Mouse (Mus musculus): ENCODE measurements around the gene Pth2. TPM values are rescaled to one million over a fixed set of nuclear protein-coding genes. Genes with fewer than 3 reads are reported as not detected.
A peak's percentile ranks its signal among the peaks of the same experiment; 100 is the strongest.
"Not testable (repeated sequence)": the region's sequence is repeated elsewhere in the genome, so short reads cannot be mapped to it uniquely, and the experiment has no call there.

Pth2 gene
- polyA plus RNA-seq, 1 experiment = not detected

DNA sequence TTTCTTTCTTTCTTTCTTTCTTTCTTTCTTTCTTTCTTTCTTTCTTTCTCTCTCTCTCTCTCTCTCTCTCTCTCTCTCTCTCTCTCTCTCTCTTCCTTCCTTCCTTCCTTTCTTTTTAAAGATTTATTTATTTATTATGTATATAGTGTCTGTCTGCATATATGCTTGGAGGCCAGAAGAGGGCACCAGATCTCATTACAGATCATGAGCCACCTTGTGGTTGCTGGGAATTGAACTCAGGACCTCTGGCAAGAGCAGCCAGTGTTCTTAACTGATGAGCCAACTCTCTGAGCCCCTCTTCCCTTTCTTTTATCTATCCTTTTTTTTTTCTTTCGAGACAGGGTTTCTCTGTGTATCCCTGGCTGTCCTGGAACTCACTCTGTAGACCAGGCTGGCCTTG, 7.0 kb upstream of the Pth2 start:
- not testable (repeated sequence) for DNase-seq (ENCODE audit: low read depth)

DNA sequence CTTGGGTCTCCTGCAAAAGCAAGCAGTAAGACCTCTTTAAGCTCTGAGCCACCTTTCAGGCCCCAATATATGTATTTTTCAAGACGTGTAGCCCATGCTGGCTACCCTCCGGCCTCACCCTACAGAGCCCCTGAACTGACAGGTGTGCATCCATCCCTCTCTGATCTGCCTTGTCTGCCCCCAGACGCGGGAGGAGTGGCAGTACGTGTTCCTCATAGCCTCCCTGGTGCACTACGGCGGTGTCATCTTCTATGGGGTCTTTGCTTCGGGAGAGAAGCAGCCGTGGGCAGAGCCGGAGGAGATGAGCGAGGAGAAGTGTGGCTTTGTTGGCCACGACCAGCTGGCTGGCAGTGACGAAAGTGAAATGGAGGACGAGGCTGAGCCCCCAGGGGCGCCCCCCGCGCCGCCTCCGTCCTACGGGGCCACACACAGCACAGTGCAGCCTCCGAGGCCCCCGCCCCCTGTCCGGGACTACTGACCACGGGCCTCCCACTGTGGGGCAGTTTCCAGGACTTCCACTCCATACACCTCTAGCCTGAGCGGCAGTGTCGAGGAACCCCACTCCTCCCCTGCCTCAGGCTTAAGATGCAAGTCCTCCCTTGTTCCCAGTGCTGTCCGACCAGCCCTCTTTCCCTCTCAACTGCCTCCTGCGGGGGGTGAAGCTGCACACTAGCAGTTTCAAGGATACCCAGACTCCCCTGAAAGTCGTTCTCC, 6.1 kb upstream of the Pth2 start:
- DNase-seq (ENCODE audit: low read depth) = no peak

DNA sequence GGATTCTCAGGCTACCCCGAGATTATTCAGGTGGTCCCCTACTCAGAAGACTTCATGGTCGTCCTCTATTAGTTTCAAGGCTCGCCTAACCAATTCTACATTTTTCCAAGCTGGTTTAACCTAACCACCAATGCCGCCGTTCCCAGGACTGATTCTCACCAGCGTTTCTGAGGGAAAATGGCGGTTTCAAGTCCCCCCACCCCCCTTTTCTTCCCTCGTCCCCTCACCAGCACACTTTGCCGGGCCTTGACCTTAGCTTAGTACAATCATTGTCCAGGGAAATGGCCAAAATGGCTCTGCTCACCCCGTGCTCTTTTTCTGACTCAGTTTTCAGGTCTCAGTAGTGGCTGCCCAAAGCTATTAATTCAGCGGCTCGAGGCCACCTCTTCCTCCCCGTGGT, 5.4 kb upstream of the Pth2 start:
- DNase-seq (ENCODE audit: low read depth) = no peak

DNA sequence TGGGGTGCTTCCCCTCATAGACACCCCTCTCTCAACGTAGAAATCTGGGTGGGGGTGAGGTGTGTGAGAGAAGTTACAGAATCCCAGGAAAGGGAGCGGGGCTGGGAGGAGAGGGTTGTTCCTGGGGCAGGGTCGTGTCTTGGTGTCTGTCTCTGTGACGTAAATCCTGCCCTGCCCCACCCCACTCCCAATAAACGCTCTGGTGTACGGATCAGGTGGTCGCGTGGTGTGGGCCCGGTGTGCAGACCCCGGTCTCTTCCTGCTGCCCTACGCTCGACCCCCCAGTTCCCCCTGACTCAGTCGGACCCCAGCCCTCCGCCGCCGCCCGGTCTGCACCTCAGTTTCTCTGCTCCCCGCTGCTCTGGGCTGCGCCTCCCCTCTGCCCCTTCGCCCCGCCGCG, 4.9 kb upstream of the Pth2 start:
- no peak for DNase-seq (ENCODE audit: low read depth)

DNA sequence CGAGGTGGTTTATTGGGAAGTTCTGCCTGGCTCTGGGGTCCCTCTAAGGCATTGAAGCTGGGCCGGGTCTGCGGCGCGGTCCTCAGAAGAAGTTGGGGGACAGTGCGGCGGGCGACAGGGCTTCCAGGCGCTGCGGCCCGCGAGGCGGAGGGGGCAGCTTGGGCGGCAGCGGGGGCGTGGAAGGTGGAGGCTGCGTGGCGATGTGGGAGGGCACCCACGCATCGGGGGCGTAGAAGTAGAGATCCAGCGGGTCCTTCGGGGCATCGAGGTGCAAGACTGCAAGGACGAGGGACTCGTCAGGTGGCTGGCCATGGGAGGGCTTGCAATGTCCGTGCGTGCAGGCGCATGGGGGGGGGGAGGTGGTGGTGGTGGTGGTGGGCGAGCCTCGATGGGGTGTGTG, 4.4 kb upstream of the Pth2 start:
- DNase-seq (ENCODE audit: low read depth) = no peak

DNA sequence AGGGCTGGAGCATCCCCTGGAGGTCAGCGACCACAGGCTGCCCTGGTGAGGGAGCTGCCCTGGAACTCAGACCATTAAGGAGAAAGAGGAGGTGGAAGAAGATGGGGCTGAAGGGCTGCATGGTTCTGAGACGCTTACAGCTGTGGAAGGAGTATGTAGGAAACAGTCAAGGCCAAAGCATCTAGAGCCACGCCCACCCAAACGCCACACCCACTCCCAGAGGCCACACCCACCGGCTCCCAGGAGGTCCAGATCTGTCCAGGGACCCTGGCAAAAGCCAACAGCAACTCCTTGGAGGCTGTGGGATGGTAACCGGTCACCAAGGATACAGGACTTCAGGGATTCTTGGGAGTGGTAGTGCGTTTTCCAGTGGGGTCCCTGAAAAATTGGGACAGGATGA, 2.2 kb upstream of the Pth2 start:
- DNase-seq (ENCODE audit: low read depth) = no peak

DNA sequence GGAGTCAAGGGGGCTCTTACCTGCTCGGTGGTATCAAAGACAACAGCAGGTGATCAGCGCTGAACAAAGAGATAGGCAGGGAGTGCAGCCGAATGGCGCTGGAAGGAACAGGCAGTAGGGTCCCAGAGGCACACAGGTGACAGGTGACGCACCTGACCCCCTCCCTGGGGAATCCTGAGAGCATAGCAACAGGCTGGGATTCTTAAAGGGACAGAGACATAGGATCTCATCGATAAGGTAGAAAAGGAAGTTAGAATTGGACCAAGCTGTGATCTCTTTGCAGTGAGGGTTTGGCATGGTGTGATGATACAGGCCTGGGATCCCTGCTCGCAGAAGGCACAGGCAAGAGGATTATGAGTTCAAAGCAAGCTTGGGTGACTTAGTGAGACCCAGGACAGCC, 1.3 kb upstream of the Pth2 start, which contains the start of gene Gfy:
Gene Gfy (minus strand): TSS at position 101 of the 400 bp plus-strand sequence.
- DNase-seq (ENCODE audit: low read depth) = no peak

DNA sequence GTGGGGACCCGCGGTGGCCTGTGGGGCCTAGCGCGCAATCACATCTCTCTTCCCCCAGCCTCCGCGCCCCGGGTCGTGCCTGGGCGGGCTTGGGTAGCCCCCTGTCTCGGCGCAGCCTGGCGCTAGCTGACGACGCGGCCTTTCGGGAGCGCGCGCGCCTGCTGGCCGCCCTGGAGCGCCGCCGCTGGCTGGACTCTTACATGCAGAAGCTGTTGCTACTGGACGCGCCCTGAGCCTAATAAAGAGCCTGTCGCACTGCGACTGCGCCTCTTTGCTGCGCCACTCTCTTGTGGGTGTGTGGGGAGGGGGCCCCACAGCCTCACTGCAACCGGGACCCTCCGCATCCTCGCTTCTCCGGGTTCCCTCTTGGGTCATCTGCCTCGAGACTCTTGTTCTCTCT, 745 bp downstream of the Pth2 start:
- DNase-seq (ENCODE audit: low read depth) = no peak

DNA sequence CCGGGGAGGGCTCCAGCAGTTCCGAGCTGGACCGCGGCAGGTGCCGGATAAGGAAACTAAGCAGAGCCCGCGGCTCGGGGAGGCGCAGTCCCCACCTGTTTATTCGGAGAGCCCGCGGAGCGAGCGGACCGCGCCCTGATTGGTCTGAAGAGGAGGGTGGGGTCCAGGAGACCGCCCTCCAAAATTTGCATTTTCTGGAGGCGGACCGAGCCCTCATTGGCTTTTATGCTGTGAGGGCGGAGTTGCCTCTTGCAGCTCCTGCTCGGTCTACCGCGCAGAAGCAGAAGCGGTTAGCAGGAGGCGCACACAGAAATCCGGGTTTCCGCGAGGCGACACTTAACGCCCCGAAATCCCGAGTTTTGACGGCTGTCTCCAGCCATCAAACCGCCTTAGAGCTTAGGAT, 1.4 kb downstream of the Pth2 start:
- DNase-seq (ENCODE audit: low read depth) = peak; percentile 45

DNA sequence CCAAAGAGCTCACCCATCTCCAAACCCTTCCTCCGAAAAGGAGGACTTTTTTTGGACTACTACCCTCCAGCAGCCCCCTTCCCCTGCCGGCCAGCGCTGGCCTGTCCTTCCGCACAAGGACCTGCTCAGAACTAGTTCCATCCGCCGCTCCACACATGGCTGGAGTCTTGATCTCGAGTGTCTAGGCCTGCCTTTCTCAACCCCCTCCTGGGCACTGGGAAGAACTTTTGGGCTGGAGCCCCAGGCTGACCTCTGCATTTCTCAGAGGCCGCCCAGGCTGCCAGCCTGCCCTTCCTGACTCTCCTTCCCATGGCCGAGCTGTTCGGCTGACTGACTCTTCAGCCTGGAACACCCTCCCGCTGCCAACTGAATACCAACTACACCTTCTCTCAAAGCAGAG, 1.8 kb downstream of the Pth2 start:
- DNase-seq (ENCODE audit: low read depth) = no peak

DNA sequence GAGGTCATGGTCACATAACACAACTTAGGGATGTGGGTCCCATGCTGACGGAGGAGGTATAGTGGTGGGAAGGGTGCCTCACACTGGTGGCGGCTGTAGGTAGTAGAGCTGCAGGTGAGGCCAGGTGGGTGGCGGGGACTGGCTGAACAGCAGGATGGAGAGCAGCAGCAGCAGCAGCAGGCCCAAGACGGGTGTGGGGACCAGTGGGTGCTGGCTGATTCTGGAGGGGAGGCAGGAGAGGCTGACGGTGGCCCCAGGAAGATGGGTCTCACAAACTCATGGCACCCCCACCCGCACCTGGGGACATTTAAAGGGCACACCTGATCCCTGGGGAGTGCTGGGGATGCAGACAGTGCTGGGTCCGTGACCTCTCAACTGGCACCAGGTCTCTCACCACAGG, 2.9 kb downstream of the Pth2 start:
- no peak for DNase-seq (ENCODE audit: low read depth)

DNA sequence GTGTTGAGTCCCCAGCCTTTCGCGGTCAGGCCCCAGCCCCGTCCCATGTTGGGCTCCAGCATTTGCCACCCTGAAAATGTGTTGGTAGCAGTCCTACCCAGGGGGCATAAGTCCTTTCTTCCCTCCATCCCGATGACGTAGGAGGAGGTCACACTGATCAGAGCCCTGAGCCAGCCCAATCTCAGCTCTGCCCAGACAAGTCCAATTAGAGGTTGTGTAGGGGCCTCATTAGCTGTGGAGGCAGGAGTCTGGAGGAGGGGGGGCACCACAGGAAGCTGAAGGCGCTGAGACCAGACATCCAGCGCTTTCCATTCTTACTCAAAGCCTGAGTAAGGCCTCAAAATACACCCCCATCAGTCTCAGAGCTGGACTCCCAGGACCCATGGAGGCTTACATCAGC, 5.1 kb downstream of the Pth2 start:
- no peak for DNase-seq (ENCODE audit: low read depth)

DNA sequence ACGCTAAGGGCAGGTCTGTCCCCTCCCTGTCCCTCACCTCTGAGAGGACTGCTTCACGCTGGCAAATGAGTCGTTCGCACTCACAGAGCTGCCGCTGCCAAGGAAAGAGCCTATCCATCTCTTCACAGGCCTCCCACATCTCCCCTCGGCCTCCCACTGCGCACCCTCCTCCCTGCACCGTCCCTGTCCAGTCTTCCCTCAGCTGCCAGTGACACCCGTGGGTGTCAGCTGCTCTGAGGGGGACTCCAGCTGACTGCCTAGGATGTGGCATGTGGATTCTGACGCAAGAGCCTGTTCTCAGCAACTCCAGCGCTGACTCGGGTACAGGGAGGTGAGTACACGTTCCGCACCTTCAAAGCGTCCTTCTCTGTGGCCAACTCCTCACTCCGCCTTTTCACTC, 8.8 kb downstream of the Pth2 start:
- no peak for DNase-seq (ENCODE audit: low read depth)

DNA sequence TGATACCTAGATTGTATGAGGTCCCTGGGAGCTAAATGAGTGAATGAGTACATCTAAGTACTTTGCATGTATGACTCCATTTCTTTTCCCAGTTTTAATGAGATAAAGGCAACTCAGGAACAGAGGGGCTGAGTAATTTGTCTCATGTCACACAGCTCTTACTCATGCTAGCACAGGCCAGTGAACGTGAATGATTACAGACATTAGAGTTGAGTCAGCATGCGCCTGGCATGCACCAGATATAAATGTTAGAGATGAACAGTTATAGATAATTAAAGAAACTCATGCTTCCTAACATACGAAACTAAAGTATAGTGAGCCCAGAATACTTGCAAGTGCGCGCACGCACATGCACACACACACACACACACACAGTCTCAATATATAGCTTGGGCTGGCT, 9.4 kb downstream of the Pth2 start:
- DNase-seq (ENCODE audit: low read depth) = no peak

DNA sequence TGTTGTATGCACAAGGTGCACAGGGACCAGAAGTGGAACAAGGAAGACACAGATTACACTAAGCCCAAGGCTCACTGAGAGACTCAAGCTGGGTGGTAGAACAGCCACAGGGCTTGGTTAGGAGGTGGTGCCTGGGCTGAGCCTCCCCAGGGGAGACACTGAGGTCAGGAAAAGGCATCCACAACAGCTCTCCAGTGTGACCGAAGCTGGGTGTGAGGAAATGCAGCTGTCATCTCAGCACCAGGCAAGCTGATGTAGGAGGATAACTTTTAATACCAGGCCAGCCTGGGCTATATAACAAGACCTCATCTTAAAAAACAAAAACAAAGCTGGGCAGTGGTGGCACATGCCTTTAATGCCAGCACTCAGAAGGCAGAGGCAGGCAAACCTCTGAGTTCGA, 10.4 kb downstream of the Pth2 start:
- no peak for DNase-seq (ENCODE audit: low read depth)

DNA sequence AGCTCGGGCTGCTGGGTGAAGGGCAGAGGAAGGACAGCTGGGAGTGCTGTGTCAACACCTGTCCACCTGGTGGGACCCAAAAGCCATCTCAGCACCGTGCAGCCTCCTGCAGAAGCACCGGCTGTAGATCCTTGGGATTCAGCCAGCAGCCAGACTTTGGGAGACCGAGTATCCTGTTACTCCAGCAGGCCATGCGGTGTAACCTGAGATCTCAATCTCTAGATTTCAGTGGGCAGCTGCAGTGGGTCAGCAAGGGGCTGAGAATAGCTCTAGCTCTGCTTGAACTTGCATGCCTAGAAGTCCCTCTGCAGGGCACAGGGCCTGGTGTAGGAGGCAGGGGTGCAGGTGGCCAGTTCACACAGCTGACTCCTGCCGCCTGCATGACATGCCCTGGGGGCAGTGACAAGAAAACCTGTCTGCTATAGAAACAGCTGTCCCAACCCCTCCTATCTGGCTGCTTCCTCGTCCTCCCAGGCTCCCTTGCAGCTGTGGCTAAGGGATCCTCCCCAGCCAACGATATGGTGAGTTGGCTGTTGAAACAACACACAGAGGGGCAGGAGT, 11.1 kb downstream of the Pth2 start:
- no peak for DNase-seq (ENCODE audit: low read depth)

DNA sequence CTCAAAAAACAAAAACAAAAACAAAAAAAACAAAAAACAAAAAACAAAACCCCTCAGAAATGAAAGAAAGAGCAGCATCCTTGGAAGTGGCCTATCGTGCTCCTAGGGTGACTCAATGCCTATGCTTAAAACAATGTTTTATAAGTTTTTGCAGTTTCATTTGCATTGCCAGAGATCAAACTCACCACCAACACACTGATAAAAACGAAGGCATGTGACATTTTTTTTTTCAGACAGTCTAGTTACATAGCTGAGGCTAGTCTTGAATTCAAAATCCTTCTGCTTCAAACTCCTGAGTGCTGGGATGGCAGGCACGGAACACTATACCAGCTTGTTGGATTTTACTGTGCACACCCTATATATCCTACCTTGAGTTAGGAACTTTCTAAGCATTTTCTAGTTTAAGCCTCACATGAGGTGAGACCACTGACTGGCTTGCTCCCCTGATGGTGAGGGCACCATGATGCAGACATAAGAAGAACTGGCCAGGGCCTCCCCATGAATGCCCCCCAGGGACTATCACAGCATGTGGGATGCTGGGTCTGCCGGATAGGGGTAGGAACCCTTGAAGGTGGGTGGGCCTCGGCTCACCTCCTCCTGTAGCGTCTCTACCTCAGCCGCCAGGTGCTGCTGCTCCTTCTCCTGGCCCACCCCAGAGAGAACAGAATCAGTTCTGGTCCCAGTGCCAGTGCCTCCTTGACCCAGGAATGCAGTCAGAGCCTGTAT, 12.0 kb downstream of the Pth2 start:
- no peak for DNase-seq (ENCODE audit: low read depth)

DNA sequence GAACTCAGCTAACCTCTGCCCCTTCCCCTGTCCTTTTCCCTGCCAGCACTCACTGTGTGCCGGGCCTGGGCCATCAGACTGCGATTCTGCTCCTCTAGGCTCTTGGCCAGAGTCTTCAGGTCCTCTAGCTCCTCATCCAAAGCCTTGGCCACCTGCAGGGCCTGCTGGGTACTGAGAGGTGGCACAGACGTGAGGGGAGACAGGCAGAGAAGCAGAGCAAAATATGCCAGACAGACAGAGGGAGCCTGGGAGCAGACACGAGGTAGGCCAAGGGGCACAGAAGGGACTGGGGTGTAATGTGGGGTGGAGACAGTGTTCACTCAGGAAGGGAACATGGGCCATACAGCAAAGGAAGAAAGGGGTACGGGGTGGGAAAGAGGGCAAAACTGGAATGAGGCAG, 12.6 kb downstream of the Pth2 start:
- DNase-seq (ENCODE audit: low read depth) = no peak

DNA sequence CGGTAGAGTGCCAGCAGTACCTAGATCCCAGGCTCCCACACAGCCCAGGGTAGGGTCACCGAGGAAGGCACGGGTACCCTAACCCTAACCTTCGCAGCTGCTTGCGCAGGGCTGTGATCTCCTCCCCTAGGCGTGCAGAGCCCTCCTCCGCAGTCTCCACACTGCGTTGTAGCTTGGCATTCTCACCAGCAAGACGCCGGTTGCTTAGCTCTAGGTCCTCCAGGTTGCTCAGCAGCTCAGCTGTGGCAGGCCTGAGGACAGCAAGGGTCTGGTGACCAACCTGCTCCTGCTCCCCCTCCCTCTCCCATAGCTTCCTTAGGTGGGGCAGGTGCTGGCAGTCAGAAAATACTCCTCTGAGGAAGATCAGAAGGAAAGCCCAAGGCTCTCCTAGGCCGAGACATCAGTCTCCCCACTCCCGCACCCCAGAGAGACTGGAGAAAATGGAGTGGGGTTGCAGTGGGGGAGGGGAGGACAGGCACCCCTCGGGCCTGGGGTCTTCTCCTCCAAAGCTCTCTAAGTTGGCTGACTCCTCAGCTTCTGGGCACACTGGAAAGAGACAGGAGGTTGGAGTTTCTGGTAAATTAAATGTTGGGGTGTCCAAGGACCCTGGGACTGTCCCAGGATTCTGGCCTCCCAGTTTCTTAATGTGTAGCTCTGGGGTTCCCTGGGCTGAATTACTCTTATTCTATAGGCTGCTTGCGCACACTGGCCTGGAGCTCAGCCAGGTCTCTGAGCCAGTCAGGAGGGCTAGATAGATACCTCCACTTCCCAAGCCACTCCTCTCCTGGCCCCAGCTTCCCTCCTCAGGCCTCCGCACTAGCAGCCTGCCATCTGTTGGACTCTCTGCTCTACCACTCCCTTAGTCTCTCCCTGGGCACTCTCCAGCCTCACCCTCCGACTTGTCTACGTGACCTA, 13.3 kb downstream of the Pth2 start:
- DNase-seq (ENCODE audit: low read depth) = no peak

DNA sequence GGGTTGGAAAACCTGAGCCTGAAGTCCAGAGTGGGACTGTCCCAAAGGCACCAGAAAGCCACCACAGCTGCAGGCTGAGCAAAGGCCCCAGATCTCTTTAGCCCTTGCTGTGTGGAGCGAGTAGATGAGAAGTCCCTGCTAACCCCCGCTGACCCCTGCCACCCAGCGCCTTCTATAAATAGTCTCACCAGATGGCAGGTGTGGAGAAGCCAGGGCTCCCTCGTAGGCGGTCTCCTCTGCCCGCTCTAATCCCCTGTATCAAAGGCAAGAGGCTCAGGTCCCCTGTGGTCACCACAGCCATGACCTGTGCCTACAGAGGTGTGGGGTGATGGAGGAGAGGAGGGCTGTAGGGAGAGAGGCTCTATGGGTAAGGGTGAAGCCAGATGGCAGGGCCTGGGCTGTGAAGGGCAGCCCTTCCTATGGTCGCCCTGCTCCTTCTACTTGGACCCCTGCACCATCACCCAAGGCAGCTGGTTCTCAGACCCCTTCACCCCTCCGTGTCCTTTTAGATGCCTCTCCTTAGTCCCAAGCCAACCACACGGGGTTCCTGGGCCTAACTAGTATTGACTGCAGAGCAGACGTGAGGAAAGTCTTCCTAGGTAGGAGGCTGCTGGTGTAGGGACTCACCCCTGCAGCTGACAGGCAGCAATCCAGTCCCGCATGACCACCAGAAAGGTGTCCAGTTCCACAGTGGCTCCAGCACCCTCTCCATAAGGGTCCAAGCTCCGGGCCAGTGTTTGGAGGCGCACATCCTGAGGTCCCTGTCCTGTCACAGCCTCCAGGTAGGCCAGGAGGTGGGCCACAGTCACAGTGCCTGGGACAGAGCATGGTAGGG, 14.8 kb downstream of the Pth2 start:
- DNase-seq (ENCODE audit: low read depth) = no peak

DNA sequence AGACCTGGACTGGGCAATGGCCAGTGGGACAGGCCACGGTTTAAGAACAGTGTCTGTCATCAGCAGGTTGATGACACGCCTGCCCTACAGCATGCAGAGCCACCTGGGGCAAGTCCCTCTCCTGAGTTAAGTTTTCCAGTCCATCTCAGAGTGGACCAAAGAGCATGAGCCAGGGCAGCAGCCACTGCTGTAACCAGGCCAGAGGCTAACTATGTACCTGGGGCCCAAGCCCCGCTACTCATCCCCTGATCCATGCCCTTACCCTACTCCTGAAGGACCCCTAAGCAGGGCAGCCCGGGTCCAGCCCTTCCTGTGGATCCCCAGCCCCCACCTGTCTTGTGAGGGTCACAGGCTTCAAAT, 15.4 kb downstream of the Pth2 start:
- no peak for DNase-seq (ENCODE audit: low read depth)

Data from gonadal fat pad, adult 2 months (tissue).